Mouse (Mus musculus) inflammation-experienced regulatory T-cells, adult 6 months (primary cell): ENCODE data around the gene Cish. TPM values are rescaled to one million over a fixed set of nuclear protein-coding genes. Genes with fewer than 3 reads are reported as not detected.
"Not testable (repeated sequence)": the region's sequence is repeated elsewhere in the genome, so short reads cannot be mapped to it uniquely, and the experiment has no call there.

Experiments used
- ATAC-seq: one replicate; pipeline ENCODE4 v1.8.0; 2017
- polyA plus RNA-seq, 3 experiments: library from polyadenylated mRNA; unstranded; fragments of 100-300 nt; shearing (Covaris generic); gene quantifications; one replicate each; pipeline ENCODE4 v1.2.1; 2017

The Cish gene
- polyA plus RNA-seq, 3 experiments from 2014 or later: 85.4 to 124 (median 100) TPM

- ATAC-seq: no peak
Measured at GRCm38 (mm10) chr9:107299783-107300182, 4.0 kb downstream of the Cish start.

GRCm38 (mm10) chr9:107300224-107300973 is 4.6 kb downstream of the Cish start:
- ATAC-seq: no peak

- ATAC-seq: no peak
Measured at GRCm38 (mm10) chr9:107301554-107302331, 5.9 kb downstream of the Cish start.

GRCm38 (mm10) chr9:107302592-107302991 is 6.8 kb downstream of the Cish start:
- no peak for ATAC-seq

- ATAC-seq: no peak
Measured at GRCm38 (mm10) chr9:107303121-107303820, 7.4 kb downstream of the Cish start.

- ATAC-seq: no peak
Measured at GRCm38 (mm10) chr9:107303900-107304299, 8.1 kb downstream of the Cish start.

- ATAC-seq: no peak
Measured at GRCm38 (mm10) chr9:107304383-107304782, 8.6 kb downstream of the Cish start.

- no peak for ATAC-seq
Measured at GRCm38 (mm10) chr9:107305012-107305411, 9.2 kb downstream of the Cish start.

- ATAC-seq: peak; percentile 71
Measured at GRCm38 (mm10) chr9:107305601-107306542, 10.0 kb downstream of the Cish start.

GRCm38 (mm10) chr9:107306673-107307072 is 10.8 kb downstream of the Cish start:
- not testable (repeated sequence) for ATAC-seq

GRCm38 (mm10) chr9:107307099-107307872 is 11.5 kb downstream of the Cish start:
- no peak for ATAC-seq

- ATAC-seq: no peak
Measured at GRCm38 (mm10) chr9:107307886-107308285, 12.1 kb downstream of the Cish start.

GRCm38 (mm10) chr9:107308346-107309000 is 12.6 kb downstream of the Cish start:
- no peak for ATAC-seq

GRCm38 (mm10) chr9:107309171-107309570 is 13.3 kb downstream of the Cish start:
- no peak for ATAC-seq

- no peak for ATAC-seq
Measured at GRCm38 (mm10) chr9:107309600-107309999, 13.8 kb downstream of the Cish start.

GRCm38 (mm10) chr9:107312811-107313584 is 17.2 kb downstream of the Cish start:
- ATAC-seq: peak; percentile 88

- ATAC-seq: no peak
Measured at GRCm38 (mm10) chr9:107313926-107314325, 18.1 kb downstream of the Cish start.

- no peak for ATAC-seq
Measured at GRCm38 (mm10) chr9:107315791-107316190, 20.0 kb downstream of the Cish start.

- ATAC-seq: no peak
Measured at GRCm38 (mm10) chr9:107322461-107323050, 26.7 kb downstream of the Cish start.
